Mouse (Mus musculus) forebrain, embryonic 11.5 days (tissue): ENCODE results near the gene Rbfox2. TPM values are rescaled to one million over a fixed set of nuclear protein-coding genes. Genes with fewer than 3 reads are reported as not detected.

ENCODE experiments used
- ATAC-seq: fragments of 200-750 bp; cut with Nextera tagmentation; replicated peaks from 2 replicates; pipeline ENCODE4 v1.8.0; 2017; ENCODE audit warnings: moderate TSS enrichment; ENCODE audit not compliant: low FRiP score
- DNase-seq: peaks from one replicate; pipeline ENCODE4 v3.0.0-alpha.2; 2017; ENCODE audit warnings: low spot score
- H3K27ac ChIP-seq: fragments of 300-500 bp; sonication (generic); 2 replicates; pipeline ENCODE4 v1.5.1; 2014; ENCODE audit warnings: low read depth, low read length
- H3K27me3 ChIP-seq: fragments of 300-500 bp; sonication (generic); 2 replicates; pipeline ENCODE4 v1.6.1; 2014; ENCODE audit warnings: mild to moderate bottlenecking, low read length, mixed read lengths; ENCODE audit not compliant: control insufficient read depth, insufficient read depth
- H3K36me3 ChIP-seq: fragments of 300-500 bp; sonication (generic); 2 replicates; pipeline ENCODE4 v1.6.1; 2014; ENCODE audit warnings: mild to moderate bottlenecking, low read length, moderate library complexity, mixed read lengths; ENCODE audit not compliant: control insufficient read depth, insufficient read depth
- H3K4me1 ChIP-seq: fragments of 300-500 bp; sonication (generic); replicated peaks from 2 replicates; pipeline ENCODE4 v1.6.1; 2014; ENCODE audit warnings: low read length, mixed read lengths; ENCODE audit not compliant: control insufficient read depth, insufficient read depth
- H3K4me2 ChIP-seq: fragments of 300-500 bp; sonication (generic); 2 replicates; pipeline ENCODE4 v1.6.1; 2014; ENCODE audit warnings: low read depth, mild to moderate bottlenecking, low read length, moderate library complexity, mixed read lengths; ENCODE audit not compliant: severe bottlenecking
- H3K4me3 ChIP-seq: fragments of 300-500 bp; sonication (generic); 2 replicates; pipeline ENCODE4 v1.5.1; 2014; ENCODE audit warnings: low read depth, low read length
- H3K9ac ChIP-seq: fragments of 300-500 bp; sonication (generic); 2 replicates; pipeline ENCODE4 v1.6.1; 2014; ENCODE audit warnings: low read length
- H3K9me3 ChIP-seq: fragments of 300-500 bp; sonication (generic); 2 replicates; pipeline ENCODE4 v1.6.1; 2016; ENCODE audit warnings: low read length, mixed read lengths; ENCODE audit not compliant: control insufficient read depth
- WGBS: fragments of 180-500 bp; shearing (Covaris S2); extraction: QIAGEN DNeasy Blood & Tissue Kit; methylation state at CpG from one replicate; pipeline ENCODE4 v1.1.7; 2014; 5-methylcytosine and 5-hydroxymethylcytosine counted together
- polyA plus RNA-seq: library from polyadenylated mRNA; unstranded; fragments of >200 nt; fragmentation: Nextera tagmentation; extraction: Ambion mirVana; gene quantifications from 2 replicates; pipeline ENCODE4 v1.2.1, GENCODE M21; 2014

Gene Rbfox2
- polyA plus RNA-seq, 1 experiment from 2014 or later = 68.2 TPM

DNA sequence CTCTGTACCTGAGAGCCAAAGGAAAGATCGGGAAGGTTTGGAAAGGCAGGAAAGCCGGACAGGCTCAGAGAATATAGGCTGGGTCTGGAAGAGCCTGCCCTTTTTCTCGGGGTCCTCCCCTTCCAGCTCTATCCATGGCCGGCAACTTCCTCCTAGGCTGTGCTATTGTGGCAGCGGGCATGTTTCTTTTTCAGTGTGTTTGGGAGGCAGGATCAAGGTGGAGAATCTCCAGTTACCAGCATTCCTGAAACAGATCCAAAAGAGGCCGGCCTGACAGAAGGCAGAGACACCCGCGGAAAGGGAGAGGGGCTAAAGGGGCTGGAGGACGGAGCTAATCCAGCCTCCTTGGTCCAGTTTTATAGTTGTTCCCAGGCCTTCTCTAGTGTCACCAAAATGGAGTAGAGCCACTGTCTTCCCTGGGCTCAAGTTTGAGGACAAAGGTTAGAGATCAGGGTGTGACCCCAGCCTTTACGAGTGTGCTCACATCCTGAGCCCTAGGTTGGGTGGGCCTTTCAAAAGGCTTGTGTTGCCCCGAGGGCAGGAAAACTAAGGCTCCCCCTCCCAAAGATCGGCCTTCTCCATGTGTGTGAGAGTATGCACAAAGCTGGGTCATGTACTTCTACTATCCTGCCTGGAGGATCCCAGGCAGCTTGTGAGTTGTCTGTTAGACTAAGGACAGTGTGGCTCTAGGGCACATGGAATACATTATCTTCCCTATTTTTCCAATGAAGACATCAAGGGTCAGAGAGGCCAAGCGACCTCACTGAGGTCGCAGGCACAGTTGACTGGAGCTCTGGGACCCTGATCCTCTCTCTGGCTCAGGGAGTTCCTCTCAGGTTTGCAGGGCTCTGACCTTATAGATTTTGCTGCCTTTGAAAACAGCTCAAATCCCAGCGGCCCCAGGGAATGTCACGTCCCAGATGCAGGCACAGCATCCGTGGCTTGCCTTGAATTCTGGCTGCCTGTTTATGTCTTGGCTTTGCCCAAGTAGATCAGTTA is 37.6 kb upstream of the Rbfox2 start:
- no peaks in the 10 kb centered on the region for H3K36me3 ChIP-seq
- no peaks in the 10 kb centered on the region for H3K9me3 ChIP-seq
- H3K4me2 ChIP-seq = no peak overlapping the region
- H3K4me3 ChIP-seq = no peak overlapping the region
- no peaks in the 10 kb centered on the region for H3K27me3 ChIP-seq
- ATAC-seq = no peak
- DNase-seq = no peak
- peak overlapping the region; percentile 57 for H3K27ac ChIP-seq
- peaks cover 2% of the 10 kb centered on the region; the same call in 1 of the 2 replicates for H3K4me1 ChIP-seq
- peak overlapping the region; percentile 59 for H3K9ac ChIP-seq
- WGBS = 50% methylated on average over 17 of the region's 17 CpGs

DNA sequence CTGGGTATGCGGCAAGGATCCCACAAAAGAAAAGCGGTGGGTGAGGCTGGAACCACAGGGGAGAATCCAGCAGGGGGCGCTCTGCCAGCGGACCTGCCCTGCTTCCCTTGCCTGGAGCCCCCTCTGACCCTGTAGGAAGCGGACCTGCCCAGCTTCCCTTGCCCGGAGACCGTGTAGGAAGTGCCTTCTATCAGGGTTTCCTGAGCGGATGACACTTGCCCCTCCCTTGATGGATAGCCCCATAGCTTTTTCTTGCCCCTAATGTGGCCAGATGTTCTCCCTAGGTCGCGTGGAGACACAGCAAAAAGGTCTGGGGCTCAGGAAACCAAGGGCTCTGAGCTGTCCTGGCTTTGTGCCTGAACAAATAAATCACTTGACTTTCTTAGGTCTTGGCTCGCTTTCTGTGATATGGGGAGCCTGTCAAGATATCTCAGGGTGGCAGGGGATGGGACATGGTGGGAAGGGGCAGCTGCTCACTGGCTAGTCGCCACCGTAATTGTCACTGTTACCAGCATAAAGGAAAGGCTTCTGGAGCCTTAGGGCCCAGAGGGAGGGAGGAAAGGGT is 36.8 kb upstream of the Rbfox2 start:
- Histone ChIP-seq H3K4me3 (peak overlapping the region; percentile 9; the same call in 1 of the 2 replicates), H3K27ac (peak overlapping the region; percentile 57; the same call in 1 of the 2 replicates), H3K27me3 (no peaks in the 10 kb centered on the region), H3K9me3 (no peaks in the 10 kb centered on the region), H3K4me1 (peaks cover 2% of the 10 kb centered on the region; the same call in 1 of the 2 replicates), H3K36me3 (no peaks in the 10 kb centered on the region), H3K9ac (peak overlapping the region; percentile 59), H3K4me2 (peak overlapping the region; percentile 53)
- WGBS = 15% methylated on average over 13 of the region's 13 CpGs
- ATAC-seq = peak; percentile 79
- peak; percentile 92 for DNase-seq

DNA sequence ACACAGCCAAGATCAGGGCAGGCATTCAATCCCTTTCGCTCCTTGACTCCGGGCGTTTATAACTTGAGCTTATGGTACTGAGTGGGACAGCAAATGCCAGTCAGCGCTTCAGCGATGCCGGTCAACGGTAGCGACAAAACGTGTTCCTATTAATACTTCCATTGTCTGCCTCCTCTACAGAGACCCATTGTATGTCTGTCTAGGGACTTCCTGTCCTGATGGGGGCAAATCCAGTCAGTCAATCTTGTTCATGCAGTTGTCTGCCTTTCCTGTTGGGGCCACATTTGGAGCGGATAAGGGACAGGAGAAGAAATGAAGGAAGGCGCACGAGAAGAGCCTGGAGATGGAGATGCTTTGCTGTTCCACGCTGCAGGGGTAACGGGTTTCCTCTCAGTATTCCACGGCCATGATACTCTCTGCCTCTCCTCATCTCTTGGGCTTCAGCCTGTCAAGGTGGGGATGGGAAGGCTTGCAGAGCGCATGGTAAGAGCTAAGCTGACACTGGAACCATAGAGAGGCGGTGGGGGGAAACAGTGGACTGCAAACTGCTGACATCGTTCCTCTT is 36.2 kb upstream of the Rbfox2 start:
- H3K9me3 ChIP-seq = no peaks in the 10 kb centered on the region
- peaks cover 2% of the 10 kb centered on the region; the same call in 1 of the 2 replicates for H3K4me1 ChIP-seq
- H3K27ac ChIP-seq = no peak overlapping the region
- ATAC-seq (peak; percentile 30), DNase-seq (no peak)
- peak overlapping the region; percentile 59 for H3K9ac ChIP-seq
- 30% methylated on average over 18 of the region's 18 CpGs for WGBS
- H3K27me3 ChIP-seq = no peaks in the 10 kb centered on the region
- H3K4me3 ChIP-seq = peak overlapping the region; percentile 9; the same call in 1 of the 2 replicates
- H3K4me2 ChIP-seq = peak overlapping the region; percentile 53
- H3K36me3 ChIP-seq = no peaks in the 10 kb centered on the region

DNA sequence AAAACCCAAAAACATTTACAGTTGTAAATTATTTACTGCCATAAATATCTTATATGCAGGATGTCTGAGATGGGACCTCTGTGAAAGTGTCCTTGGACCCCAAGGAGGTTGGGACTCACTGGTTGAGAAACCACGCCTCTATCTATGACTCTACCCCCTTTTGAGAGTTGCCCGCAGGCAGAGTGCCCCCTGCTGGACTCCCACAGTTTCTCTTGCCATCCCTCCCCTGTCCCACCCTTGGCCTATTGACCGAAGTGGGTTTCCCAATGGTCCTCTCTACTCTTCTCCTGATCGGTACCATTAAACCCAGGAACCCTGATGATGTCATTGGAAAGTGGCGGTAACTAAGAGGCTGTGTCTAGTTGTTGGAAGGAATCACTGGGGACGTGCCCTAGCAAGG is 35.2 kb upstream of the Rbfox2 start:
- Histone ChIP-seq H3K4me1 (peaks cover 2% of the 10 kb centered on the region; the same call in 1 of the 2 replicates), H3K9ac (no peak overlapping the region), H3K9me3 (no peaks in the 10 kb centered on the region), H3K36me3 (no peaks in the 10 kb centered on the region), H3K27ac (no peak overlapping the region), H3K4me2 (no peak overlapping the region), H3K4me3 (no peak overlapping the region), H3K27me3 (no peaks in the 10 kb centered on the region)
- ATAC-seq (no peak), DNase-seq (no peak)
- WGBS = 90% methylated on average over 6 of the region's 6 CpGs

DNA sequence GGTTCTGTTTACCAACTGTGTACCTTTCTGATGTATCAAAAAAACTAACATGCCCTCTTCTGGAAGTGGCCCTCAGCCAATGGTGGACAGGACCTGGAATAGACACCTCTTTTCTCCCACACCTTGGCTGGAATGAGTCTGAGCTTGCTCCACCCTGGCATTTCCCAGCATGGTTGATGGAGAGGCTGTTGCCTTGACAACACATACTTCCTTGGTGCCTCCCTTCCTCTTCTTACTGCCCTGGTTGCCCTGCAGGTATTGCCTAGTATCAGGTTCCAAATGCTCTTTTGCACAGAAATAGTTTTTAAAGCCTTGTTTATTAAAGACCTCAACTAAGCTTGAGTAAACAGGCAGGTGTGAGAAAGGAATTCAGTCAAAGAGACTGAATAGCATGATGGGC is 33.8 kb upstream of the Rbfox2 start:
- H3K27ac ChIP-seq = no peak overlapping the region
- no peak overlapping the region for H3K4me2 ChIP-seq
- no peak overlapping the region for H3K4me3 ChIP-seq
- no peak overlapping the region for H3K9ac ChIP-seq
- no peaks in the 10 kb centered on the region for H3K36me3 ChIP-seq
- peaks cover 4% of the 10 kb centered on the region; the same call in 1 of the 2 replicates for H3K4me1 ChIP-seq
- no peaks in the 10 kb centered on the region for H3K9me3 ChIP-seq
- DNase-seq (no peak), ATAC-seq (no peak)
- H3K27me3 ChIP-seq = no peaks in the 10 kb centered on the region

DNA sequence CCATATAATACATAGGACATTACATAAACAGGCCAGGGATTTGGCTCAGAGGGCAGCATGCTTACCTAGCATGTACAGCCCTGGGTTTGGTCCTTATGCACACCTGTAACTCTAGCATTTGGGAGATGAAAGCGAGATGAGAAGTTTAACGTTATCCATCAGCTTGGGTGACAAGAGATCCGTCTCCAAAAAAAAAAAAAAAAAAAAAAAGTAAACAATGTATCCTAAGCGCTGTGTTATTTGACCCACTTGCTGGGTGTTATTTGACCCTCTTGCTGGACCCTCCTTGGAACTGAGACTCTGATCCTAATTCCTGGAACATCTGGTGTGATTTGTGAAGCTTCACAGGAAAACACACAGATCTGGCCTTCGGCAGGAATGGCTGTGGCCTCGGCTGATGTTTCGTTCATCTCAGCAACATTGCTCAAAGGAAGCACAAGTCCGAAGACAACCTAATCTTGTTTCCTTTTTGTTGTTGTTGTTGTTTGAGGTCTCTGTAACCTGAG is 32.2 kb upstream of the Rbfox2 start:
- H3K4me2 ChIP-seq = no peak overlapping the region
- H3K27ac ChIP-seq = no peak overlapping the region
- H3K27me3 ChIP-seq = no peaks in the 10 kb centered on the region
- H3K4me3 ChIP-seq = no peak overlapping the region
- H3K4me1 ChIP-seq = peaks cover 4% of the 10 kb centered on the region; the same call in 1 of the 2 replicates
- H3K9ac ChIP-seq = no peak overlapping the region
- H3K36me3 ChIP-seq = no peaks in the 10 kb centered on the region
- H3K9me3 ChIP-seq = no peaks in the 10 kb centered on the region
- ATAC-seq = no peak
- no peak for DNase-seq
- 79% methylated on average over 8 of the region's 8 CpGs for WGBS

DNA sequence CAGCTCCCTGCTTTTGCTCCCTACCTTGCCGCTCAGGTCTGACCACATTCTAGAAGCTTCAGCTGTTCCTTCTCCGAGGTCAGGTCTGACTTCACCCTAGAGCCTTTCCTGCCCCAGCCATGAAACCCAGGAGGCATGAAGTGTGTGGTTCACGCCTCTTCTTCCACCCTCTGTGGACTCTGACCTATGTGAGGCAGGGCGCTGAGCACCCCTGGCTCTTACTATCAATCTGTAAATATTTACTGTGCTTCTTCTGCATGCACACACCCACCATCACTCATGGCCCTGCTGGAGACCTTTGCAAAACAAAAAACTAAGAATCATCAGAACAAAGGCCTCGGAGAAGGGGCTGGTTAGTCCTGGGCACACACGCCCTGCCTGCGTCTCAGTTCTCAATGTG is 31.6 kb upstream of the Rbfox2 start:
- Histone ChIP-seq H3K27ac (no peak overlapping the region), H3K9me3 (no peaks in the 10 kb centered on the region), H3K27me3 (no peaks in the 10 kb centered on the region), H3K36me3 (no peaks in the 10 kb centered on the region), H3K9ac (no peak overlapping the region), H3K4me2 (no peak overlapping the region), H3K4me3 (no peak overlapping the region), H3K4me1 (peaks cover 2% of the 10 kb centered on the region; the same call in 1 of the 2 replicates)
- ATAC-seq = no peak
- WGBS = 79% methylated on average over 7 of the region's 7 CpGs
- no peak for DNase-seq

DNA sequence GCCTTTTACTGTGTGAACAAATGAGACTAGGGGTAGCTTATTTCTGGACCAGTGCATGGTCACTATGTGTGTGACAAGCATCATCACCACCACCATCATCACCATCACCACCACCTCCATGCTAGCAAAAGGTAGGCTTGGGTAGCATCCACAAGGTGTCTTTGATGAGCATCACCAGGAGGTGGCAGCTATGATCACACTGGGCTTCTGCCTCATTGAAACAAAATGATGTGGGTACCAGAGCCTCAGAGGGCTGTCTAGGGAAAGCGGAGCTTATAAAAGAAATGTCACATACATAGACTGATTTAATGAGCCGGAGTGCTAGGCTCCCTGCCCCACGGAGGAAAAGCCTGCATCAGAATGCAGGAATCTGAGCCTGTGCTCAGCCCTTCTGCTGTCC is 31.1 kb upstream of the Rbfox2 start:
- ATAC-seq (no peak), DNase-seq (no peak)
- Histone ChIP-seq H3K4me1 (peaks cover 2% of the 10 kb centered on the region; the same call in 1 of the 2 replicates), H3K36me3 (no peaks in the 10 kb centered on the region), H3K27ac (no peak overlapping the region), H3K4me3 (no peak overlapping the region), H3K9me3 (no peaks in the 10 kb centered on the region), H3K9ac (no peak overlapping the region), H3K27me3 (no peaks in the 10 kb centered on the region), H3K4me2 (no peak overlapping the region)
- 73% methylated on average over 3 of the region's 3 CpGs for WGBS
